Mouse (Mus musculus) heart, embryonic 11.5 days (tissue): ENCODE measurements around the gene Med6. TPM values are rescaled to one million over a fixed set of nuclear protein-coding genes. Genes with fewer than 3 reads are reported as not detected.

Source experiments
- ATAC-seq: fragments of 200-750 bp; cut with Nextera tagmentation; replicated peaks from 2 replicates; pipeline ENCODE4 v1.8.0; 2017; ENCODE audit warnings: moderate library complexity; ENCODE audit not compliant: insufficient number of reproducible peaks, low FRiP score, low TSS enrichment
- H3K27ac ChIP-seq: fragments of 300-500 bp; sonication (generic); 2 replicates; pipeline ENCODE4 v1.5.1; 2014; ENCODE audit warnings: mild to moderate bottlenecking, low read depth, low read length
- H3K27me3 ChIP-seq: fragments of 300-500 bp; sonication (generic); 2 replicates; pipeline ENCODE4 v1.6.1; 2014; ENCODE audit warnings: mild to moderate bottlenecking, low read length, mixed read lengths; ENCODE audit not compliant: control insufficient read depth, insufficient read depth
- H3K36me3 ChIP-seq: fragments of 300-500 bp; sonication (generic); 2 replicates; pipeline ENCODE4 v1.6.1; 2014; ENCODE audit warnings: mild to moderate bottlenecking, low read length, moderate library complexity, mixed read lengths; ENCODE audit not compliant: control insufficient read depth, insufficient read depth
- H3K4me1 ChIP-seq: fragments of 300-500 bp; sonication (generic); 2 replicates; pipeline ENCODE4 v1.6.1; 2014; ENCODE audit warnings: low read length; ENCODE audit not compliant: control insufficient read depth, insufficient read depth
- H3K4me2 ChIP-seq: fragments of 300-500 bp; sonication (generic); 2 replicates; pipeline ENCODE4 v1.6.1; 2014; ENCODE audit warnings: mild to moderate bottlenecking, moderate library complexity
- H3K4me3 ChIP-seq: fragments of 300-500 bp; sonication (generic); 2 replicates; pipeline ENCODE4 v1.5.1; 2014; ENCODE audit warnings: low read depth, low read length
- H3K9ac ChIP-seq: fragments of 300-500 bp; sonication (generic); 2 replicates; pipeline ENCODE4 v1.6.1; 2014; ENCODE audit warnings: mild to moderate bottlenecking, low read depth, low read length, moderate library complexity
- H3K9me3 ChIP-seq: fragments of 300-500 bp; sonication (generic); replicated peaks from 2 replicates; pipeline ENCODE4 v1.6.1; 2016; ENCODE audit warnings: low read length; ENCODE audit not compliant: control insufficient read depth
- WGBS: fragments of 180-500 bp; shearing (Covaris S2); extraction: QIAGEN DNeasy Blood & Tissue Kit; methylation state at CpG from one replicate; pipeline ENCODE4 v1.1.7; 2014; ENCODE audit not compliant: insufficient replicate concordance; 5-methylcytosine and 5-hydroxymethylcytosine counted together
- polyA plus RNA-seq: library from polyadenylated mRNA; unstranded; fragments of >200 nt; fragmentation: Nextera tagmentation; extraction: Ambion mirVana; gene quantifications from 2 replicates; pipeline ENCODE4 v1.2.1, GENCODE M21; 2014

The Med6 gene
- polyA plus RNA-seq, 1 experiment from 2014 or later, result 70.7 TPM

GRCm38 (mm10) chr12:81627426-81627825, 32.6 kb upstream of the Med6 start:
- Histone ChIP-seq H3K27ac (no peak overlapping the region), H3K4me2 (no peak overlapping the region), H3K9me3 (no peaks in the 10 kb centered on the region), H3K27me3 (peaks cover 46% of the 10 kb centered on the region), H3K4me1 (0 out of 2 replicates have a peak, but pooled peaks cover 3% of the 10 kb centered on the region), H3K9ac (no peak overlapping the region), H3K36me3 (no peaks in the 10 kb centered on the region), H3K4me3 (no peak overlapping the region)
- no peak for ATAC-seq
- WGBS, result 75% methylated on average over 6 of the region's 6 CpGs

GRCm38 (mm10) chr12:81626226-81626861, 31.5 kb upstream of the Med6 start:
- H3K9me3 ChIP-seq, result no peaks in the 10 kb centered on the region
- H3K36me3 ChIP-seq, result no peaks in the 10 kb centered on the region
- 0 out of 2 replicates have a peak, but pooled peaks cover 3% of the 10 kb centered on the region for H3K4me1 ChIP-seq
- no peak for ATAC-seq
- no peak overlapping the region for H3K9ac ChIP-seq
- no peak overlapping the region for H3K4me3 ChIP-seq
- no peak overlapping the region for H3K4me2 ChIP-seq
- no peak overlapping the region for H3K27ac ChIP-seq
- peaks cover 39% of the 10 kb centered on the region for H3K27me3 ChIP-seq
- 71% methylated on average over 12 of the region's 12 CpGs for WGBS

GRCm38 (mm10) chr12:81623377-81623776, 28.6 kb upstream of the Med6 start:
- Histone ChIP-seq H3K4me1 (no peaks in the 10 kb centered on the region), H3K9me3 (no peaks in the 10 kb centered on the region), H3K4me3 (no peak overlapping the region), H3K36me3 (no peaks in the 10 kb centered on the region), H3K4me2 (no peak overlapping the region), H3K27me3 (peaks cover 13% of the 10 kb centered on the region), H3K27ac (no peak overlapping the region), H3K9ac (no peak overlapping the region)
- ATAC-seq, result no peak
- WGBS, result 61% methylated on average over 4 of the region's 4 CpGs

- no peak for ATAC-seq
- no peaks in the 10 kb centered on the region for H3K9me3 ChIP-seq
- H3K9ac ChIP-seq, result no peak overlapping the region
- no peak overlapping the region for H3K4me3 ChIP-seq
- no peaks in the 10 kb centered on the region; the same call in 1 of the 2 replicates for H3K27me3 ChIP-seq
- WGBS, result 21% methylated on average over 5 of the region's 5 CpGs
- no peak overlapping the region for H3K4me2 ChIP-seq
- H3K36me3 ChIP-seq, result no peaks in the 10 kb centered on the region
- no peaks in the 10 kb centered on the region for H3K4me1 ChIP-seq
- no peak overlapping the region for H3K27ac ChIP-seq
Measured at GRCm38 (mm10) chr12:81619302-81619701, 24.5 kb upstream of the Med6 start.

GRCm38 (mm10) chr12:81616980-81617379, 22.2 kb upstream of the Med6 start:
- no peaks in the 10 kb centered on the region for H3K4me1 ChIP-seq
- no peak overlapping the region for H3K9ac ChIP-seq
- H3K9me3 ChIP-seq, result no peaks in the 10 kb centered on the region
- H3K4me3 ChIP-seq, result no peak overlapping the region
- no peak overlapping the region for H3K4me2 ChIP-seq
- H3K27me3 ChIP-seq, result no peaks in the 10 kb centered on the region; the same call in 1 of the 2 replicates
- ATAC-seq, result no peak
- WGBS, result 66% methylated on average over 7 of the region's 7 CpGs
- H3K27ac ChIP-seq, result no peak overlapping the region
- no peaks in the 10 kb centered on the region for H3K36me3 ChIP-seq

- H3K9ac ChIP-seq, result no peak overlapping the region
- ATAC-seq, result no peak
- 78% methylated on average over 6 of the region's 6 CpGs for WGBS
Measured at GRCm38 (mm10) chr12:81615807-81616206, 21.0 kb upstream of the Med6 start.

GRCm38 (mm10) chr12:81609445-81609844, 14.6 kb upstream of the Med6 start:
- H3K9me3 ChIP-seq, result no peaks in the 10 kb centered on the region
- H3K4me1 ChIP-seq, result no peaks in the 10 kb centered on the region
- no peaks in the 10 kb centered on the region for H3K36me3 ChIP-seq
- H3K27ac ChIP-seq, result no peak overlapping the region
- H3K4me2 ChIP-seq, result no peak overlapping the region
- no peak for ATAC-seq
- no peak overlapping the region for H3K4me3 ChIP-seq
- H3K27me3 ChIP-seq, result no peaks in the 10 kb centered on the region
- H3K9ac ChIP-seq, result no peak overlapping the region

More at GRCm38 (mm10) chr12:81615807-81616206, 21.0 kb upstream of the Med6 start:
- Histone ChIP-seq H3K4me2 (no peak overlapping the region), H3K36me3 (no peaks in the 10 kb centered on the region), H3K4me1 (no peaks in the 10 kb centered on the region), H3K27ac (no peak overlapping the region), H3K27me3 (no peaks in the 10 kb centered on the region; the same call in 1 of the 2 replicates), H3K4me3 (no peak overlapping the region), H3K9me3 (no peaks in the 10 kb centered on the region)

GRCm38 (mm10) chr12:81604995-81605784, 10.4 kb upstream of the Med6 start:
- H3K27ac ChIP-seq, result no peak overlapping the region
- no peaks in the 10 kb centered on the region for H3K4me1 ChIP-seq
- ATAC-seq, result no peak
- H3K4me2 ChIP-seq, result no peak overlapping the region
- no peak overlapping the region for H3K4me3 ChIP-seq
- H3K9me3 ChIP-seq, result no peaks in the 10 kb centered on the region
- H3K36me3 ChIP-seq, result no peaks in the 10 kb centered on the region
- no peaks in the 10 kb centered on the region for H3K27me3 ChIP-seq
- H3K9ac ChIP-seq, result no peak overlapping the region
- 58% methylated on average over 5 of the region's 5 CpGs for WGBS
